Mouse (Mus musculus): ENCODE measurements around the gene Ch25h.

DNA sequence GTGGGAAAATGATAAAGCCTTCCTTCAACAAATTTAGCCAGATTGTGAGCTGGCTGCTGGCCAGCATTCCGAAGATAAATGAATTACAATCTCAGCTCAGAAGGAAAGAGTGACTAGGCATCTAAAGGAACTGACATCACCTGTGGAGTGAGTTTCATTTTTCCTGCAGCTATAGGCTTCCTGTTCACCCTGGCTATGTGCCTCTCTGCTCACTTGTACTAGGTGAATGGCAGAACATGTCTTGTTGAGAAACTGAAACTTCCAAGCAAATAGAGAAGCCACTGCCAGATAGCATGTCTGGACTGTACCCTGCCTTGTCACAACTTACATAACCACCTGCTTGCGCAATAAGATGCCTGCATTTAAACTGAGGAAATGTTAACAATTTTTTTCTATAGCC, 33.0 kb downstream of the Ch25h start:
- TF ChIP-seq CTCF (IDR thresholded peaks at IDR 0.05; ENCODE audit: low read depth, low read length) (no peak), POLR2A (IDR thresholded peaks at IDR 0.05; ENCODE audit: borderline replicate concordance, low read depth, low read length) (no peak)

All from bone marrow macrophage, adult 2 months (primary cell).